Mouse (Mus musculus) CH12.LX (cell line): ENCODE measurements at regions not wholly inside any gene's neighbourhood (a gene's known extent, or its start where the extent isn't known, plus 50 kb on each side); places are given as distances from the start of the nearest gene placed in this dataset.

Experiments used
- DNase-seq: peaks from one replicate; pipeline ENCODE4 v3.0.0-alpha.2; 2013; ENCODE audit errors: extremely low read depth
- H3K27ac ChIP-seq: 2 replicates; pipeline ENCODE4 v1.5.1; 2012; ENCODE audit warnings: low read depth, mild to moderate bottlenecking, control low read depth, moderate library complexity; ENCODE audit not compliant: insufficient read depth
- H3K27me3 ChIP-seq: replicated peaks from 2 replicates; pipeline ENCODE3; 2012; ENCODE audit warnings: inconsistent platforms
- H3K36me3 ChIP-seq, 2 experiments: replicated peaks in 1 of 2; 2 replicates each; pipeline versions ENCODE3 to v1.6.1; 2012; ENCODE audit warnings: inconsistent platforms in 1 of 2, low read length in 1 of 2, mild to moderate bottlenecking in 1 of 2, mixed read lengths in 1 of 2, moderate library complexity in 1 of 2; ENCODE audit not compliant: control insufficient read depth in 1 of 2, insufficient read depth in 1 of 2
- H3K4me1 ChIP-seq, 2 experiments: 2 replicates each; pipeline ENCODE4 v1.6.1; 2012; ENCODE audit warnings: inconsistent platforms in 1 of 2, moderate library complexity in 1 of 2; ENCODE audit not compliant: insufficient read depth in 2 of 2, control insufficient read depth in 1 of 2
- H3K4me2 ChIP-seq: 2 replicates; pipeline ENCODE4 v1.6.1; 2012; ENCODE audit warnings: low read depth, mild to moderate bottlenecking, control low read depth; ENCODE audit not compliant: poor library complexity, insufficient read depth, severe bottlenecking
- H3K4me3 ChIP-seq, 3 experiments: fragments of 150-350 bp in 1 of 3; sonication (generic) in 1 of 3; replicated peaks in 1 of 3; 2 replicates each; pipeline versions ENCODE3 to v1.5.1; 2011 to 2012; ENCODE audit warnings: low read depth in 2 of 3, low read length in 2 of 3, mild to moderate bottlenecking in 2 of 3, moderate library complexity in 2 of 3, control low read depth in 1 of 3, improper control_type of control experiment in 1 of 3, inconsistent platforms in 1 of 3, mixed read lengths in 1 of 3; ENCODE audit not compliant: poor library complexity in 1 of 3
- H3K79me2 ChIP-seq: replicated peaks from 2 replicates; pipeline ENCODE4 v1.6.1; 2012; ENCODE audit warnings: mild to moderate bottlenecking, moderate library complexity; ENCODE audit not compliant: control insufficient read depth, poor library complexity, insufficient read depth, severe bottlenecking; ENCODE audit errors: extremely low read depth
- H3K9ac ChIP-seq: 2 replicates; pipeline ENCODE4 v1.6.1; 2012; ENCODE audit warnings: low read depth, mild to moderate bottlenecking, control low read depth, moderate library complexity; ENCODE audit not compliant: insufficient read depth
- H3K9me3 ChIP-seq: replicated peaks from 2 replicates; pipeline ENCODE3; 2012; ENCODE audit warnings: low read length, inconsistent platforms, mixed read lengths
- BHLHE40 ChIP-seq: IDR thresholded peaks from 2 replicates; pipeline ENCODE4 v1.6.1; 2011; ENCODE audit warnings: mild to moderate bottlenecking, low read depth, low read length, improper control_type of control experiment
- CHD1 ChIP-seq: IDR thresholded peaks from 2 replicates; pipeline ENCODE4 v1.6.1; 2012; ENCODE audit warnings: low read depth, low read length, improper control_type of control experiment, inconsistent platforms
- CHD2 ChIP-seq: IDR thresholded peaks from 2 replicates; pipeline ENCODE4 v1.6.1; 2011; ENCODE audit warnings: low read length, improper control_type of control experiment
- E2F4 ChIP-seq: IDR thresholded peaks from 2 replicates; pipeline ENCODE4 v1.6.1; 2011; ENCODE audit warnings: low read depth, low read length, improper control_type of control experiment; ENCODE audit not compliant: insufficient replicate concordance
- EP300 ChIP-seq: IDR thresholded peaks from 2 replicates; pipeline ENCODE4 v1.6.1; 2011; ENCODE audit warnings: low read length, improper control_type of control experiment
- ETS1 ChIP-seq: conservative IDR thresholded peaks from 2 replicates; pipeline ENCODE4 v1.6.1; 2012; ENCODE audit warnings: low read depth, mild to moderate bottlenecking, inconsistent platforms, low read length, improper control_type of control experiment, moderate library complexity
- GABPA ChIP-seq: IDR thresholded peaks from 2 replicates; pipeline ENCODE4 v1.6.1; 2012; ENCODE audit warnings: low read depth, low read length, improper control_type of control experiment, inconsistent platforms; ENCODE audit not compliant: insufficient replicate concordance
- IRF4 ChIP-seq: IDR thresholded peaks from 2 replicates; pipeline ENCODE4 v1.6.1; 2014; ENCODE audit warnings: low read depth, mild to moderate bottlenecking, inconsistent platforms, low read length, improper control_type of control experiment
- JUN ChIP-seq: IDR thresholded peaks from 2 replicates; pipeline ENCODE4 v1.6.1; 2011; ENCODE audit warnings: low read depth, mild to moderate bottlenecking, low read length, improper control_type of control experiment, moderate library complexity; ENCODE audit not compliant: insufficient read depth
- KAT2A ChIP-seq: IDR thresholded peaks from 2 replicates; pipeline ENCODE4 v1.6.1; 2012; ENCODE audit warnings: low read length, improper control_type of control experiment, inconsistent platforms; ENCODE audit not compliant: insufficient replicate concordance
- MAZ ChIP-seq: IDR thresholded peaks from 2 replicates; pipeline ENCODE4 v1.6.1; 2012; ENCODE audit warnings: low read depth, mild to moderate bottlenecking, inconsistent platforms, low read length, improper control_type of control experiment, moderate library complexity
- NRF1 ChIP-seq: IDR thresholded peaks from 2 replicates; pipeline ENCODE4 v1.6.1; 2014; ENCODE audit warnings: low read depth, mild to moderate bottlenecking, inconsistent platforms, low read length, improper control_type of control experiment, moderate library complexity
- POLR2AphosphoS2 ChIP-seq: IDR thresholded peaks from 2 replicates; pipeline ENCODE4 v1.6.1; 2011; ENCODE audit warnings: low read depth, low read length, improper control_type of control experiment
- RAD21 ChIP-seq: IDR thresholded peaks from 2 replicates; pipeline ENCODE4 v1.6.1; 2011; ENCODE audit warnings: low read depth, mild to moderate bottlenecking, low read length, improper control_type of control experiment, moderate library complexity
- SIN3A ChIP-seq: IDR thresholded peaks from 2 replicates; pipeline ENCODE4 v1.6.1; 2012; ENCODE audit warnings: low read length, improper control_type of control experiment, inconsistent platforms
- SMC3 ChIP-seq: IDR thresholded peaks from 2 replicates; pipeline ENCODE4 v1.6.1; 2011; ENCODE audit warnings: low read depth, low read length, improper control_type of control experiment
- TBP ChIP-seq: conservative IDR thresholded peaks from 2 replicates; pipeline ENCODE4 v1.6.1; 2011; ENCODE audit warnings: low read depth, low read length, improper control_type of control experiment
- UBTF ChIP-seq: IDR thresholded peaks from 2 replicates; pipeline ENCODE4 v1.6.1; 2012; ENCODE audit warnings: low read depth, mild to moderate bottlenecking, inconsistent platforms, low read length, improper control_type of control experiment, moderate library complexity
- USF1 ChIP-seq: IDR thresholded peaks from 2 replicates; pipeline ENCODE4 v1.6.1; 2014; ENCODE audit warnings: low read depth, mild to moderate bottlenecking, inconsistent platforms, low read length, improper control_type of control experiment
- USF2 ChIP-seq: conservative IDR thresholded peaks from 2 replicates; pipeline ENCODE4 v1.6.1; 2011; ENCODE audit warnings: low read depth, low read length, improper control_type of control experiment
- ZC3H11A ChIP-seq: IDR thresholded peaks from 2 replicates; pipeline ENCODE4 v1.6.1; 2012; ENCODE audit warnings: low read depth, mild to moderate bottlenecking, inconsistent platforms, low read length, improper control_type of control experiment
- ZKSCAN1 ChIP-seq: IDR thresholded peaks from 2 replicates; pipeline ENCODE4 v1.6.1; 2012; ENCODE audit warnings: low read depth, inconsistent platforms, low read length, improper control_type of control experiment, borderline replicate concordance
- ZMIZ1 ChIP-seq: IDR thresholded peaks from 2 replicates; pipeline ENCODE4 v1.6.1; 2012; ENCODE audit warnings: low read depth, mild to moderate bottlenecking, inconsistent platforms, low read length, improper control_type of control experiment
- ZNF384 ChIP-seq: IDR thresholded peaks from 2 replicates; pipeline ENCODE4 v1.6.1; 2012; ENCODE audit warnings: low read depth, low read length, improper control_type of control experiment, inconsistent platforms
- dilution Hi-C: fragments of 300-500 bp; cut with MboI; formaldehyde crosslinking; loops from 2 replicates; pipeline ENCODE4 v1.14.3; 2020; ENCODE audit warnings: low sequenced_read_pairs; ENCODE audit not compliant: extremely low pct_unique_long_range_greater_than_20kb, extremely low pct_ligation_motif_present
- in situ Hi-C: fragments of 300-500 bp; cut with MboI; formaldehyde crosslinking; loops from 3 replicates; pipeline ENCODE4 v1.14.3; 2019; ENCODE audit warnings: low sequenced_read_pairs, low pct_ligation_motif_present, low pct_unique_long_range_greater_than_20kb, mixed read lengths

- no peak overlapping the region for H3K9ac ChIP-seq
These were observed 111.1 kb upstream of the Jag1 start for GRCm38 (mm10) chr2:137227495-137227894.

GRCm38 (mm10) chr2:137224702-137225552, 108.5 kb upstream of the Jag1 start:
- H3K4me2 ChIP-seq, result no peak overlapping the region
- dilution Hi-C loops, result no loop called here
- H3K9me3 ChIP-seq, result no peaks in the 10 kb centered on the region
- no peak overlapping the region for H3K27ac ChIP-seq
- TF ChIP-seq ZC3H11A (no peak), TBP (no peak), RAD21 (no peak), ZNF384 (no peak), ZKSCAN1 (no peak), GABPA (no peak), SIN3A (no peak), USF1 (no peak), MAZ (no peak), KAT2A (no peak), SMC3 (no peak), IRF4 (no peak), CHD1 (no peak), EP300 (no peak), POLR2AphosphoS2 (no peak), E2F4 (no peak)
- H3K9ac ChIP-seq, result no peak overlapping the region
- DNase-seq, result peak; percentile 2
- in situ Hi-C loops, result no loop called here
- no peaks in the 10 kb centered on the region for H3K36me3 ChIP-seq
- no peak overlapping the region for H3K4me3 ChIP-seq
- H3K4me1 ChIP-seq, result no peaks in the 10 kb centered on the region
- H3K79me2 ChIP-seq, result no peaks in the 10 kb centered on the region
- no peaks in the 10 kb centered on the region for H3K27me3 ChIP-seq

More at GRCm38 (mm10) chr2:137227495-137227894, 111.1 kb upstream of the Jag1 start:
- H3K4me3 ChIP-seq, result no peak overlapping the region
- dilution Hi-C loops (no loop called here), in situ Hi-C loops (no loop called here)
- no peaks in the 10 kb centered on the region for H3K79me2 ChIP-seq
- peaks cover 2% of the 10 kb centered on the region for H3K9me3 ChIP-seq
- no peaks in the 10 kb centered on the region for H3K27me3 ChIP-seq
- no peak overlapping the region for H3K27ac ChIP-seq
- H3K36me3 ChIP-seq, result no peaks in the 10 kb centered on the region
- no peak for DNase-seq
- TF ChIP-seq CHD2 (no peak), JUN (no peak), NRF1 (no peak), UBTF (no peak), ETS1 (no peak), EP300 (no peak), USF1 (no peak), ZMIZ1 (no peak), BHLHE40 (no peak), CHD1 (no peak), E2F4 (no peak), USF2 (no peak), KAT2A (no peak)
- no peak overlapping the region for H3K4me2 ChIP-seq
- H3K4me1 ChIP-seq, result no peaks in the 10 kb centered on the region
